Mouse (Mus musculus) stomach, postnatal 0 days (tissue): ENCODE measurements around the gene Ascl2. TPM values are rescaled to one million over a fixed set of nuclear protein-coding genes. Genes with fewer than 3 reads are reported as not detected.

ENCODE experiments used
- ATAC-seq: fragments of 200-750 bp; cut with Nextera tagmentation; 2 replicates; pipeline ENCODE4 v1.8.0; 2017; ENCODE audit not compliant: low FRiP score, low TSS enrichment
- DNase-seq: peaks from one replicate; pipeline ENCODE4 v3.0.0-alpha.2; 2016; ENCODE audit warnings: low spot score
- H3K27ac ChIP-seq: fragments of 300-500 bp; sonication (generic); replicated peaks from 2 replicates; pipeline ENCODE4 v1.5.1; 2014; ENCODE audit warnings: mild to moderate bottlenecking, control low read depth
- H3K27me3 ChIP-seq: fragments of 300-500 bp; sonication (generic); 2 replicates; pipeline ENCODE4 v1.6.1; 2014; ENCODE audit warnings: low read length; ENCODE audit not compliant: control insufficient read depth, insufficient read depth
- H3K36me3 ChIP-seq: fragments of 300-500 bp; sonication (generic); 2 replicates; pipeline ENCODE4 v1.6.1; 2014; ENCODE audit warnings: low read length, mixed read lengths; ENCODE audit not compliant: control insufficient read depth, insufficient read depth
- H3K4me1 ChIP-seq: fragments of 300-500 bp; sonication (generic); replicated peaks from 2 replicates; pipeline ENCODE4 v1.6.1; 2014; ENCODE audit warnings: antibody characterized with exemption; ENCODE audit not compliant: control insufficient read depth, insufficient read depth
- H3K4me2 ChIP-seq: fragments of 300-500 bp; sonication (generic); replicated peaks from 2 replicates; pipeline ENCODE4 v1.6.1; 2014; ENCODE audit warnings: low read depth, mild to moderate bottlenecking, control low read depth, moderate library complexity
- H3K4me3 ChIP-seq: fragments of 300-500 bp; sonication (generic); 2 replicates; pipeline ENCODE4 v1.5.1; 2014; ENCODE audit warnings: low read depth, low read length, control low read depth
- H3K9ac ChIP-seq: fragments of 300-500 bp; sonication (generic); 2 replicates; pipeline ENCODE4 v1.6.1; 2014; ENCODE audit warnings: mild to moderate bottlenecking, low read length, control low read depth, mixed read lengths
- H3K9me3 ChIP-seq: fragments of 300-500 bp; sonication (generic); 2 replicates; pipeline ENCODE4 v1.6.1; 2016; ENCODE audit warnings: low read length; ENCODE audit not compliant: control insufficient read depth
- CTCF ChIP-seq: IDR thresholded peaks from 2 replicates; pipeline ENCODE4 v1.5.1; 2016; ENCODE audit warnings: antibody characterized with exemption, low read depth, mild to moderate bottlenecking, moderate library complexity
- EP300 ChIP-seq: optimal IDR thresholded peaks from 2 replicates; pipeline ENCODE3; 2016; ENCODE audit warnings: antibody characterized with exemption
- WGBS: fragments of 180-500 bp; shearing (Covaris S2); extraction: QIAGEN DNeasy Blood & Tissue Kit; methylation state at CpG from one replicate; pipeline ENCODE4 v1.1.7; 2014; 5-methylcytosine and 5-hydroxymethylcytosine counted together
- polyA plus RNA-seq: library from polyadenylated mRNA; unstranded; fragments of >200 nt; fragmentation: Nextera tagmentation; extraction: Ambion mirVana; gene quantifications from 2 replicates; pipeline ENCODE4 v1.2.1, GENCODE M21; 2015

Gene Ascl2
- polyA plus RNA-seq, 1 experiment from 2014 or later: 4.5 TPM

DNA sequence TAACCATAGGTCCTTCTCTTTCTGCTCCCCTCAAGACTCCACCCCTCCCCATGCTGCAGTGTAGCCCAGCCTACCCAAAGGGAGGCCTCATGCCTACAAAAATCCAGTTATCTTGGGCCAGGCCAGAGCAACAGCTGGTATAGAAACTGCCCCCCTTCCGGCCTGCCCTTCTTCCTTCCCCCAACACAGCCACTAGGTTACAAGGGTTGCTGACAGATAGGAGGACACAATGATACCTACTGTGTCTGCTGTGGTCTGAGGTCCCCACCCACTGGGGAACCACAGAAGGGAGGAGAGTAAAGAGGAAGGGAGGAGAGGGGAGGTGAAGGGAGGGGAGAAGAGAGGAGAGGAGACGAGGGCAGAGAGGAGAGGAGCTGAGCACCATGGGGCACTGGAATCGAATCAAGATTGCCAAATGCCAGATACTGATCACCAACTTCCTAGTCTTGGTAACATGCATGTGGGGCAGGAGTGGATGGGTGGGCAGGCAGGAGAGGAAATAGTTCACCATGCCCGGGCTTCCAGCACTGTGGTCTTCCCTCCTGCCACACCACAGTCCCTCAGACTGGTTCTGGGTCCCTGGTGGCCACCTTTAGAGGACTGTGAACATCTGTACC lies 35.8 kb upstream of the Ascl2 start, which contains the start of gene Tspan32:
TSS of gene Tspan32 (plus strand) at position 320 of the 617 bp plus-strand sequence.
- Histone ChIP-seq H3K4me2 (no peak within 1 kb of the TSS), H3K9me3 (no peaks in the 10 kb centered on the region), H3K27me3 (no peaks in the 10 kb centered on the region), H3K36me3 (no peaks in the 10 kb centered on the region), H3K9ac (no peak within 1 kb of the TSS), H3K27ac (no peak within 1 kb of the TSS), H3K4me1 (peaks cover 10% of the 10 kb centered on the region; the same call in 1 of the 2 replicates), H3K4me3 (no peak within 1 kb of the TSS)
- DNase-seq (no peak), ATAC-seq (no peak)
- TF ChIP-seq CTCF: no peak
- TF ChIP-seq EP300: no peak
- WGBS: 71% methylated on average over 4 of the region's 4 CpGs

DNA sequence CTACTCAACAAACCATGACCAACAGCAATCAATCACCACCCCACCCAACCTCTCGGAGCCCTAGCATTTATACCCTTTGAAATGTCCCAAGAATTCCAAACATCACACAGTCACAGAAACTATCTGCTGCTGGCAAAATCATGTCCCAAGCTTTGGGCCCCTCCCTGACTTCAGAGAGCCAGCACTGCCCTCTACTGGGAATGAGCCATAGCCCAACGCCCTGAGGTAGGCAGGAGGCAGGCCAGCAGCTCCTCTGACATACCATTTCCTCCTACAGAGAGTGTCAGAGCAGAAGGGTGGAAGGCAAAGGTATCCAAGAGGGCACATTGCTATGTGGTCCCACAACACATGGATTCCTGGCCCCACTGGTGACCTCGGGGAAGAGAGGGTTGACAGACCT lies 33.6 kb upstream of the Ascl2 start:
- DNase-seq (peak; percentile 71), ATAC-seq (peak; percentile 44; the same call in 1 of the 2 replicates)
- no peak overlapping the region for H3K4me3 ChIP-seq
- H3K9me3 ChIP-seq: no peaks in the 10 kb centered on the region
- H3K27ac ChIP-seq: no peak overlapping the region
- no peaks in the 10 kb centered on the region for H3K36me3 ChIP-seq
- H3K4me1 ChIP-seq: no peaks in the 10 kb centered on the region
- H3K9ac ChIP-seq: no peak overlapping the region
- peak; percentile 79 for TF ChIP-seq CTCF
- no peak for TF ChIP-seq EP300
- WGBS: 23% methylated on average over 3 of the region's 3 CpGs
- no peaks in the 10 kb centered on the region for H3K27me3 ChIP-seq
- no peak overlapping the region for H3K4me2 ChIP-seq

DNA sequence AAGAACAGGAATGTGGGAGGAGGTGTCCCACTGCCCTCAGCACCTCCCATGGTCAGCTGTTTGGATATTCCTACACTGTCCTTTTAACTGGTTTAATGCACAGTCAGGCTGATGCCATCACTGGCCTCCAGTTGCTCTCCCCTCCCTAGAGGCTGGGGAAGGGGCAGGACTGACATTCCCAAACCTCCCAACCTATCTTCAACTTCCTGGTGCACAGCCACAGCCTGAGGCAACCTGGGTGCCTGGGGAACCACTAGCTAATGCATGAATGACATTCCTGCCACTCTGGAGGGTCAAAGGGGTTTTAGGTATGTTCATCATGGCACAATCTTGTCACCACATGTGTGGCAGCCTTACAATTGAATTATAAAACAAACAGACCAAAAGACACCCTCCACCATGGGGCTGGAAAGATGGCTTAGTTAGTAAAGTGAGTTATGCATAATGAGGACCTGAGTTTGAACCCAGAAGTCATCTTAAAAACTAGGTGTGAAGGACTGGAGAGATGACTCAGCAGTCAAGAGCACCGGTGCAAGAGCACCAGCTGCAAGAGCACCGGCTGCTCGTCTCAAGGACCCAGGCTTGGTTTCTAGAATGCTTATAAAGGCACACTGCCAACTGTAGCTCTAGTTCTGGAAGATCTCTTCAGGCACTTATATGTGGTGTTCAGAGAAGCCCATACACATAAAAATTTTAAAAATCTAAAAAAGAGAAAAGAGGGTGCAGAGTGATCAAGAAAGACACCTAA lies 28.5 kb upstream of the Ascl2 start:
- 10% methylated on average over 3 of the region's 3 CpGs for WGBS
- Histone ChIP-seq H3K4me2 (no peak overlapping the region), H3K36me3 (no peaks in the 10 kb centered on the region), H3K9me3 (no peaks in the 10 kb centered on the region), H3K9ac (no peak overlapping the region), H3K27me3 (no peaks in the 10 kb centered on the region), H3K4me3 (no peak overlapping the region), H3K27ac (no peak overlapping the region), H3K4me1 (no peaks in the 10 kb centered on the region)
- no peak for DNase-seq
- TF ChIP-seq CTCF (no peak), EP300 (no peak)
- no peak for ATAC-seq

DNA sequence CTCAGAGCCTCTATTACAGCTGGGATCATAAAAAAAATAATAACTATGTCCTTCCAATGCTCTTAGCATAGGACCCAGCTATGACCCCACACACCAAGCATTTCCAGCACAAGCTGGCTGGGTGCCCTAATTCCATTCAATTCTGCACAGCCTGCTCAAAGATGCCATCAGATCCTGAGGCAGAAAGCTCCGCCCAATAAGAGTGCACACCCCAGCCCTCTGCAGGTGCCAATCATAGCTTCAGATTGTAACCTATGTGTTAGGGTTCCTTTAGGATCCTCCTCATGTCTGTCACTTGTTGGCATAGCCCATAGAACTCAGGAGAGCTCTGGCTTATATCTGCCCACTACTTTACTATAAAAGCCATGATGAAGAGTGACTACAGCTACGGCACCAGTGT lies 27.9 kb upstream of the Ascl2 start:
- Histone ChIP-seq H3K27ac (no peak overlapping the region), H3K36me3 (no peaks in the 10 kb centered on the region), H3K9ac (no peak overlapping the region), H3K4me3 (no peak overlapping the region), H3K4me1 (no peaks in the 10 kb centered on the region), H3K27me3 (no peaks in the 10 kb centered on the region), H3K9me3 (no peaks in the 10 kb centered on the region), H3K4me2 (no peak overlapping the region)
- 78% methylated on average over 2 of the region's 2 CpGs for WGBS
- TF ChIP-seq CTCF: no peak
- TF ChIP-seq EP300: no peak
- ATAC-seq: no peak
- DNase-seq: no peak

DNA sequence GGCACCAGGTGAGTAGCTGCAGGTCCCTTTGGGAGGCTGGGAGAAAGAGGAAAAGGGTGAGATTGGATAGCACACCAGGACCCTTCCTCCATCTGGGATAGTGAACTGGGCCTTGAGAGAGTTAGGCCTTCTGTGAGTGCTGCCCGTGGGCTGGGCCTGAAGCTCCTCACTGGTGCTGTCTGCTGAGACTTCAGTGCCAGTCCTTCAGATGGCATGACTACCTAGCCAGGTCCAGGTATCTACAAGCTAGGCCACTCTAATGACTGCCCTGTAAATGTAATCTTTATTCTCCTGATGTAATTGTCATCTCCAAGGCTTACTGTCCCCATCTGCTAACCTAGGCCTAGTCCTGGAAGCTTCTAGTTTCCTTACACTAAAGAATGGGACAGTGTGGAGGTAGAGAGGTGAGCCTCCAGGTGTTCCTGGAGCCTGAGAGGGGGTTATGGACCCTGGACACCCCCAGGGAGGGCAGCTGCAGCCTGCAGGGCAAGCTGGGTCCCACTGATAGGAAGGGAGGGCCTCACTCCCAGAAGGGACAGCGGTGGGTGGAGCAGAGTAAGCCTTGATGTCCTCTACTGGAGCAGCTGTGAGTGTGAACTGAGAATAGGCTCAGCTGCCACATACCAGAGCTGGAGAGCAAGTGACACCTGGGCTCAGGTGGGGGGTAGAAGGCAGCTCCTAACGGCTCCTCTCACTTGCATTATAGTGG lies 26.7 kb upstream of the Ascl2 start:
- TF ChIP-seq EP300 (no peak), CTCF (no peak)
- Histone ChIP-seq H3K27me3 (no peaks in the 10 kb centered on the region), H3K4me1 (no peaks in the 10 kb centered on the region), H3K4me3 (no peak overlapping the region), H3K9me3 (no peaks in the 10 kb centered on the region), H3K9ac (no peak overlapping the region), H3K27ac (no peak overlapping the region), H3K4me2 (no peak overlapping the region), H3K36me3 (no peaks in the 10 kb centered on the region)
- 59% methylated on average over 3 of the region's 3 CpGs for WGBS
- no peak for ATAC-seq
- DNase-seq: no peak
